Mouse (Mus musculus): ENCODE data around the gene Sema4f.

- no peak for TF ChIP-seq CTCF (IDR thresholded peaks at IDR 0.05; ENCODE audit: control insufficient read depth, insufficient read depth, insufficient replicate concordance, low read depth, low read length)
- TF ChIP-seq POLR2A (IDR thresholded peaks at IDR 0.05; ENCODE audit: control insufficient read depth, low read depth, low read length), result no peak
These were observed 30.3 kb downstream of the Sema4f start for GRCm38 (mm10) chr6:82909136-82909855.
